Mouse (Mus musculus) heart, adult 18-20 months (tissue): Measurements from ENCODE around the gene Nup160. TPM values are rescaled to one million over a fixed set of nuclear protein-coding genes. Genes with fewer than 3 reads are reported as not detected.

Source experiments
- DNase-seq, 2 experiments: peaks; one replicate each; pipeline ENCODE4 v3.0.0; 2021 to 2022; ENCODE audit warnings: mixed read lengths in 1 of 2
- total RNA-seq, 2 experiments: library from RNA; stranded (reverse); gene quantifications; 2 replicates each; pipeline ENCODE4 v1.2.3; 2021

Gene Nup160
- total RNA-seq, 2 experiments from 2014 or later, result 13.1 to 18.0 TPM

DNA sequence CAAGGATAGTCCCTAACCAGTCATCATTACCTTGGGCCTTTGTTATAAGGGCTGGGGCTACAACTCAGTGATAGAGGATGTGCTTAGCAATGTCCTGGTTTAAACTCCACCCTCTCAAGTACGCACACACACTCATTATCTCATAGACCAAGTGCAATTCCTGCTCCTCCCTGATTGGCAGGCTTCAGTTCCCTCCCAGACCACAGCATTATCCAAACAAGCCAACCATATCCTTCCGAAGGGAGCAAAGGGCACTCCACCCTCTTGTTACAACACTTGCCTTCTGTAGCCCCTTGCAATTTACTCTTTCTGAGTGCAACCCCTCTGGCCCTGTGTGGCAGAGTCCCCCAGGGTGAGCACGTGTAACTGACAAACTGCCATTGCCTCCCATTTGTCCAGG lies 15.6 kb upstream of the Nup160 start:
- no peak for DNase-seq

DNA sequence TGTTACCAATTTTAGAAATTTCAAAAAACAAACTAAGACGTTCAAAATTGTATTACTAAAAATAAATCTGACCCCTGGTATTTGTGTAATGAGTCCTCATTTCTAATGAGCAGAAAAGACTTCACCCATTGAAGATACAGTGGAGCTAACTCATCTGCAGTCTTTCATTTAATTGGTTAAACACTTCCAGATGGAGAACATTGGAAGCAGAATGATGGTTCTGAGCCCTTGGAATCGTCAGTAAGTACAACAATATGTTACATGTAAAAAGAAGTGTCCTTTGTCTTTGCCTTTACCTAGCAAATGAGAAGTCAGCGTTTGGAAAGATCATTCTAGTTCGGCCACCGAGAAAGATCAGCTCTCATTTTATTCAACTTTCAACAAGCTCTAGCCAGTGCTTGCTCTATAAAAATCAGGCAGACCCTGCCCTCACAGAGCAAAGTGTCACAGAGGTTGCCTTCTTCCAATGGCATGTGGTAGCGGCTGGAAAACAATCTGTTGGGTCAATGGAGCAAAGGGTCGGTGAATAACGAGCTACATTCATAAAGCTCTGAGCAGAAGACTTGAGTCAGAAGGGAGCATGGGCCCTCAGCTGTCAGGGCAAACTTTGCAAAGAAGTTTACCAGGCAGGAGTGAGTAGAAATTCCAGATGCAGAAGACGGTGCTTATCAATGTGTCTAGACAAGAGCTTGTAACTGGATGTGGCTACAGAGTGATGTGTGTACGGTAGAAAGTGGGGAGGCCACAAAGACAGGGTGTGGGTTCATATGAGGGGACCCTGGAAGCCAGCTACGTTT lies 10.2 kb upstream of the Nup160 start:
- no peak for DNase-seq

DNA sequence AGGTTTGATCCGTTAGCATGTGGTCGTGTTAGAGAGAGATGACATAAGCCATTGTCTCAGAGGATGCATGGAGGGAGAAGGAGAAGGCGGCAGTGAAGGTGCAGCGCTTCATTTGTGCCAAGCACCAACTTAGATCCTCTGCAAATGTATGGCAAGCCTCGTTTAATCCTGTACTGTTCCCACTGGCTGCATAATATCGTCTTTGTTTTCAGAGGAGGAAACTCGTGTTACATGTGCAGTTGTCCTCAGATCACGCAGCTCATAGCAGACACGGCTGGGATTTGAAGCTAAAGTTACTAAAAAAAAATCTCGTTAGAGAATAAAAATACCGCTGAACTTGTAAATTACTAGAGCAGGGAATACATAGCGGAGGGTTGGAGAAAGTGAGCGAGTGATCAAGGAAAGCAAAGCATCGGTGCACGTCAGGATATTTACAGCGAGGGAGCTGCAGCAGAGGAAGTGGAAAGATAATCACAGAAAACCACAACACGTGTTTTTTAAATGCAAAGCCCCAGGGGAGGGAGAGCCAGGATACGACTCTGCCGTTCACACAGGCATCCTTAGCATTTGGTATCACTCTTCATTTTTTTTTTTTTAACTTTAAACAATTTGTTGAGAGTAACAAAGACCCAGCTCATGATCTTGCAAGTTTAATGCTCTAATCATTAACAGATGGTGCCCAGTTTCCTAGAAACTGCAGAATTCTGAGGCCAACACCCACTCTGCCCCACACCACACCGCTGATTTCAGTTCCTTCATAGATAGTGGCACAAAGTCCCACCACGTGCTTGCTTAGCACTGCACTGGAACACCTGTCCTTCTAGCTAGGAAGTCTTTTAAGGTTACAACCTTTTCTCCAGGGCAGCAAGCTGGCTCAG lies 9.4 kb upstream of the Nup160 start:
- DNase-seq, result peak in 1 of 2 experiments; percentile 26

DNA sequence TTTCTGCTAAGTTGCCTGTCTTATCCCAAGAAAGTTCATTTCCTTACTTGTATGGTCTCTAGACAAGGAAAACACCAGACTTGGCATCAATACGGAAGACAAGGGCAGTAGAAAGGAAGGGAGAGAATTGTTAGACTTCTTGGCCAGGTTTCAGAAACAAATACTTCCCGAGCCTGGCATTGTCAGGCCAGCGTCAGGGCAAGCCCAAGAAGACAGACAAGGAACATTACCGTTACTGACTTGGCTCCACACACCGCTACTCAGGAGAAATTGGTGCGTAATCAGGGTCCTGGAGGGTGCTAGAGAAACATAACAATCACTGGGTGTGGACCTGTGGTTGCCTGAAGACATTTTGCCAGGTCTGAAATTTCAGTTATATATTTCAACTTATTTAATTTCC lies 6.7 kb upstream of the Nup160 start:
- no peak for DNase-seq

DNA sequence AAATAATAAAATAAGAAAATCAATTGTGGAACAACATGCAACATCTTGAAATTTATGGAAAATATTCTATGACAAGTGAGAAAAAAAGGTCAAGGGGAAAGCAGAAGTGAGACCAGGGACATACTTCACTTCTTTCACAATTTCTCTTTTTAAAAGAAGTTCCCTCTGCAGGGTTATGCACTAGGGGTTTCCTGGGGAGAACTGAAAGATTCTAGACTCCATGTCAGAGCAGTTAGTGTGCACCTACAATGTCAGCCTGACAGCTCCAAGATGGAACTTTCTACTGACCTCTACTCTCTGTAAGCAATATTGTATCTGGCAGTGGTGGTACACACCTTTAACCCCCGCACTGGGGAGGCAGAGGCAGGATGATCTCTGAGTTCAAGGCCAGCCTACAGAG lies 3.7 kb upstream of the Nup160 start:
- peak in 1 of 2 experiments; percentile 15 for DNase-seq

DNA sequence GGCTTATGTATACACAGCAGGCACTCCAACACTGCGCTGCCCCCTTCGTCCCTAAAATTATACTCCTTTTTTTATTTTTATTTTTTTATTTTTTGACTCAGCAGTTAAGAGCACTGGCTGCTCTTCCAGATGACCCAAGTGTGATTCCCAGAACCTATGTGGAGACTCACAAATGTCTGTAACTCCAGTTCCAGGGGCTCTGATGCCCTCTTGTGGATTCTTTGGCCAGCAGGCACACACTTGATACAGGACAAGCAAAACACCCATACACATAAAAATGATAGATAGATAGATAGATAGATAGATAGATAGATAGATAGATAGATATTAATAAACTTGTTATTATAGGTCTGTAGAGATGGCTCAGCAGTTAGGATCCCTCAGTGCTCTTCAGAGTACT lies 2.5 kb upstream of the Nup160 start:
- DNase-seq, result no peak

DNA sequence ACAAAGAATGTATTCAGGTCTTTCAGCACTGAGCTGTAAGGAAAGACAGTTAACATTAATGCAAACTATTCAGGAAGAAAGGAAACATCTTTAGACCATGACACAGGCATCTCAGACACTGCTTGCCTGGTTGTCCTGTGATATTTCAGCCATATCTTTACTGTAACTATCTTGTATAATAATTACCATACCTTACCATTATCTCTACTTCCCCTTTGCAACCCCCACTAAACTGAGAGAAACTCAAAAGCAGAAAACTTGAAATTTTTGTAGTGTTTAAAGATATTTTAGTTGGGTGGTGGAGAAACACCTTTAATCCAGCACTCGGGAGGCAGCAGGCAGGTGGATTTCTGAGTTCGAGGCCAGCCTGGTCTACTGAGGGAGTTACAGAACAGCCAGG lies 1.5 kb upstream of the Nup160 start:
- DNase-seq, result no peak

DNA sequence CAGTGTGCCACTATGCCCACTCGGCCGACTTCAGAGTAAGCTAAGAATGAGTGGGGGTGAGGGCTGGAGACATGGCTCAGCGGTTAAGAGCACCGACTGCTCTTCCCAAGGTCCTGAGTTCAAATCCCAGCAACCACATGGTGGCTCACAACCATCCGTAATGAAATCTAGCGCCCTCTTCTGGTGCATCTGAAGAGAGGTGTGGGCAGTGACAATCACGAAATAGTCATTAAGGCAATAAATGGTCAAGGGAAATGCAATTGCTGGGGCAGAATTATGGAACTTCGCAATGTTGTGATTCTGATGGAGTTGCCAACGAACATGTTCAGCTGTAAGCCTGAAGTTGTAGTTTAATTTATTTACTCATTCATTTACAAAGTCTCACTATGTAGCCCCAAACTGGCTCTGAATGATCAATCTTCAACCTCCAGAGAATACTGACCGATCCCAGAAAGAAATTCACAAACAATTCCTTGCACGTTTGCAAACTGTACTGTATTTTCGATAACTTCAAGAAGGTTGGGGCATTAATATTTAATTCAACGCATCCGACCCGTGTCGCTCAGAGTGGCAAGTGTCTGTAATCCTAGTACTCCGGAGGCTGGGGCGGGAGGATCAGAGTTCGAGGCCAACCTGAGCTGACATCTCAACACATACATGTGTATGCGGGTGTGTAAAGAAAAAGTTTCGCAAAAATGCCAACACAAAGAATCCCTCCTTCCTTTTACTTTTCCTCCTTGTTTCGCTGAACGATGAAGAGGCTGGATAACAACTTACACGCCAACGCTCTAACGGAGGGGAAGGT lies 1.4 kb downstream of the Nup160 start:
- no peak for DNase-seq

DNA sequence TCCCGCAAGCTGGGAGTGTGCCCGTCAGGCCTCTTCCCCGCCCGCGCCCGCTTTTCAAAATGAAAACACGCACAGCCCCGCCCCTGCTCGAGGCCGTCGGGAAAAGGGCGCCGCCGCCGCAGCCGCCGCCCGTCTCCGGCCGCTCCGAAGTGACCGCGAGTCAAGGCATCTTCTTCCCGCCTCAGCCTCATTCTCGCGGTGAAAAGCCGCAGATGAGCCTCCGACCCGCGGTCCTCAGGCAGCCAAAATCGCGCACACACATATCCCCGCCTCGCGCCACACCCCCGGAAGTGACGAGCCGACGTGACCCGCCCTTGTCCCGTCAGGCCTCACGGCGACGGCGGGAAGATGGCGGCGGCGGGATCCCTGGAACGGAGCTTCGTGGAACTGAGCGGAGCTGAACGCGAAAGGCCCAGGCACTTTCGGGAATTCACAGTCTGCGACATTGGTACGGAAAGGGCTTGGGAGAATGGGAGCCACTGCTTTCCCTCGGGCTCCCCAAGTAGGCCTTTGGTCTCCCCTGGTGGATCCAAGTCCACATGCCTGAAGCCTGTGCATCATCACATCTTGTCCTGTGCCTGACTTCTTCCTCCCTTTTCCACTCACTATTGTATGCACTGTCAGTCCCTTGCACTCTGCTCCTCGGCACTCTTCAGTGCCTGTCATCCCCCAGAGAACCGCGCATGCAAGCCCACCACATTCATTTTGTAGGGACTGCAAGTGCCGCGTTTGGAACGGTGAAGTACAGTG lies 2.2 kb downstream of the Nup160 start:
- peak; percentile 94 to 98 for DNase-seq

DNA sequence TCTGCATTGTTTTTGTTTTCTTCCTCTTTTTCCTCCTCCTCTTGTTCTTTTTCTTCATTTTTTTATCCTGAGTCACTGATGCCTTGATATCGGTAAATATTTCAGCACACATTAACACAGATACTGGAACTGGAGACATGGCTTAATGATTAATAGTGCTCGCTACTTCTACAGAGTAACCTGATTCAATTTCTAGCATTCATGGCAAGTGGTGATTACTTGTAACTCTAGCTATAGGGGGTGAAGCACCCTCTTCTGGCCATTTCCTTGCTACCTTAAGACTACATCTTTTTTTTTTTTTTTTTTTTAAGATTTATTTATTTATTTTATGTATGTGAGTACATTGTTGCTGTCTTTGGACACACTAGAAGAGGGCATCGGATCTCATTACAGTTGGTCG lies 23.9 kb downstream of the Nup160 start:
- DNase-seq, result no peak

DNA sequence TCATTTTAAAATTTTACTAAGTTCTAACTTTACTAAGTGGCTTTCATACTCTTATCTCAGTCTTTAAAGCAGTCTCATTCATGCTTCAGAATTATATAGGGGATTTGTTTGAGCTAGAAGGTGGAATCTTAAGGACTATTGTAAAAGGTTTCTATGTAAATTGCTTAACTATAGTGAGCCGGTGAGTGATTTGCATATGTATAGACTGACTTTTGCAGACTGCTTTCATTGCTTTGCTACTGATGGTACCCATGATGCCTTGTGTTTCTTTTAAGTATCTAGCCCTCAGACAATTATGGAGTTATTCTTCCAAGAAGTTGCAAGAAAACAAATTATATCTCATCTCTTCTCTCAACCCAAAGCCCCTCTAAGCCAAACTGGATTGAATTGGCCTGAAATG lies 31.5 kb downstream of the Nup160 start:
- DNase-seq, result no peak

DNA sequence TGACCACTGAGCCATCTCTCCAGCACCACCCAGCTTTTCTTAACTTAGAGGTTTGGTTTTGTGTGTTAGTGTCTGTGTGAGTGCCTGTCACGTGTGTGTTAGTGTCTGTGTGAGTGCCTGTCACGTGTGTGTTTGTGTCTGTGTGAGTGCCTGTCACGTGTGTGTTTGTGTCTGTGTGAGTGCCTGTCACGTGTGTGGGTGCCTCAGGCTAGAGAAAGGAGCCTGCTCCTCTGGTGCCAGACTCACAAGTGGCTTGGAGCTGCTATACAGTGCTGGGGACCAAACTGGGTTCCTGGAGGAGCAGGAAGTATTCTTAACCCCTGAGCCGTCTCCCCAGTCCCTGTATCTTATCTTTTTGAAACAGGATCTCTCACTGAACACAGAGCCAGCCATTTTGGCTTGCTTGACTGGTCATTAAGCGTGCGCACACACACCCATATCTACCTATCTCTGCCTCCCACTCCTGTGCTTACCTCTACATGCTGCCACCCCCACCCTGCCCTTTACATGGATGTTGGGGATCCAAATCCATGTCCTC lies 38.6 kb downstream of the Nup160 start:
- no peak for DNase-seq

DNA sequence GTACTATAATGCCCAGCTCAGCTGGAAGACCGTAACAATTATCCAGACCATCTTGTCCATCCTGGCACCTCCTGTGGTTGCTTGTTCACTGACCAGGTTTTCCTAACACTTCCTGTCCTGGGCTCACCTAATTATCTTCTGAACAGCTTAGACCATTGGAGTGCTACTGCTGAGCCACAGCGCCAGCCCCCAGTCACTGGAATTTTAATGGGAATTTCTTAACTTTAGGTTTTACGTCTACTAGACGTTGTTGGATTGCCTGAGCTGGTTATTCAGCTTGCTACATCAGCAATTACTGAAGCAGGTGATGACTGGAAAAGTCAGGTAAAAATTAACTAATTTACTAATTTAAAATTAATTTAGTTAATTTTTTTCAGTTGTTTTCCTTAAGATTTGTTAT lies 40.4 kb downstream of the Nup160 start:
- DNase-seq, result no peak

DNA sequence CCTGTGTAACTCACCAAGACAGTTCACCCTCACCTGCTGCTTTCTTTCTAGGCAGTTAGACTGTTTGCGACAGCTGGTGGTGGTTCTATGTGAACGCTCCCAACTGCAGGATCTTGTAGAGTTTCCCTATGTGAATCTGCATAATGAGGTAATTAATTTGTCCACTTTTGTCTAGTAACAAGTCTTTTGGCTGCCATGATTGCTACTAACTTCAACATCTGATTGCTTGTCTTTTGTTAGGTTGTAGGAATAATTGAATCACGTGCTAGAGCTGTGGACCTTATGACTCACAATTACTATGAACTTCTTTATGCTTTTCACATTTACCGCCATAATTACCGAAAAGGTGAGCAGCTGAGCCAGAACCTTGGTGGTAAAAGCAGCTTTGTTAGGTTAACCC lies 40.9 kb downstream of the Nup160 start:
- DNase-seq, result no peak

DNA sequence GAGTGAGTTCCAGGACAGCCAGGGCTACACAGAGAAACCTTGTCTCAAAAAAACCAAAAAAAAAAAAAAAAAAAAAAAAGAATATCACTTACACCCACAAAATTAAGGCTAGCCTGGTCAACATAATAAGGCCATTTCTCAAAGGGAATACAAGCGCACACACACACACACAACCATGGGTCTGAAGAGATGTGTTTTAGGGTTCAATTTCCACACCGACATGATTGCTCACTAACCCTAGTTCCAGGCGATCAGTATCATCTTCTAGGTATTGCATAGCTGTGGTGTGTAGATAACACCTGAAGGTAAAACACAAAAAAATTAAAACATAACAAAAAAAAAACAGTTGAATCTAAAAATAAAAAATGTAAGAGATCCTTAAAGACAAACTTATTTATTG lies 49.8 kb downstream of the Nup160 start:
- no peak for DNase-seq

DNA sequence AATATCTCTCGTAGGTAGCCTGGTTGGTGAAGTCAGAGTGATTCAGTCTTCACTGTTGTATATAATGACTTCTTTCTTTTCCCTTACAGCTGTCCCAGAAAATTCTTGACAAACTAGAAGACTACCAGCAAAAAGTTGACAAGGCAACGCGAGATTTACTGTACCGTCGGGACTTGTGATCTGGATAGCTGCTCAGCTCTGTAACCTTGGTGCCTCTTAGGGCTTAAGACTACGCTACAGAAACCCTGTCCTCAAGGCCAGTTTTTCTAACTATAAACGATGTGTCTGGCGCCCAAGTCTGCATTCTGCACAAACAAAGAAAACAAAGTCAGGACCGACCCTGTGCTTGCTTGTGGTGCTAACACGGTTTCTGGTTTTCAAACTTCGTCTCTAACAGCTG lies 58.3 kb downstream of the Nup160 start:
- no peak for DNase-seq

DNA sequence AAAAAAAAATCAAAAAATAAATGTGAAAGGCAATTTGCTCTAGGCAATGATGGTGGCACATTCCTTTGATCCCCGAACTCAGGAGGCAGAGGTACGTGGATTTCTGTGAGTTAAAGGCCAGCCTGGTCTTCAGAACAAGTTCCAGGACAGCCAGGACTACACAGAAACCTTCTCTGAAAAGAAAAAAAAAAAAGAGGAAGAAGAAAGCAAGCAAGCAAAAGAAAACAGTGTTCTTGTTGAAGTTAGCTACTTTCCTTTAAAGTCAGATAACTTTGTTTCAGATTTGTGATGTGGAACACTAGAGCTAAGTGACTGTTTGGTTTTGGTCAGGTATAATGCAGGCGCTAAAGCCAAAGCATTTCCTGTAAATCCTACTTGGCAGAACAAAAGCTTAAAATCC lies 61.8 kb downstream of the Nup160 start:
- DNase-seq, result no peak

DNA sequence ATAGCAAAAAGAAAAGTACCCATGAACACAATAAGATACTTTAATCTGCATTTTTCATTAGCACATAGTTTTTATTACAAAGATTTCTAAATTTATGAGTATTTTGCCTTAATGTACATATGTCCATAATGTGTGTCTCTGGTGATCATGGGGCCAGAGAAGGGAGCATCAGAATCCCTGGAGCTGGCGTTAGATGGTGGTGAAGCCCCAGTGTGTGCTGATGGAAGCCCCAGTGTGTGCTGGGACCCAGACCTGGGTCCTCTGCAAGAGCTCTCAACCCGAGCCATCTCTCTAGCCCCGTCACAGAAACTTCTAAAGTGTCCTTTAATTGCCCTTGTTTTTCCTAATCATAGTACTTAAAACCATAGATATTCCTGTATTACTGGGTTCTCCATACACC lies 62.3 kb downstream of the Nup160 start:
- no peak for DNase-seq

DNA sequence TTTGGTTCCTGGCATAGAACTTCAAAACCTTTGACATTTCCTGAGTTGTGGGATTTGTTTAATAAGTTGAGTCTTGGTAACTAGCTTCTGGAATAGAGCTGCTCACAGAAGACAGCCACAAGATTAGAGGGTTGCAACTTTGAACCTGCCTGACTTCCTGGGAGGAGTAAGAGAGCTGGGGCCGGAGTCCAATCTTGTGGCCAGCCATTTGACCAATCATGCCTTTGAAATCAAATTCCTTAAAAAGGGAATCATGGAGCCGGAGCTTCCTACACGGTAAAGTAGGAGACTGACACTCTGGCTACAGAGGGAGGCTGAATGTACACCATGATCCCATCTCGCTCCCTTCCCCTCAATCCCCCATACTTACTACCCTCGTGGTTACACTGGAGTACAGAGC lies 62.9 kb downstream of the Nup160 start:
- DNase-seq, result no peak

DNA sequence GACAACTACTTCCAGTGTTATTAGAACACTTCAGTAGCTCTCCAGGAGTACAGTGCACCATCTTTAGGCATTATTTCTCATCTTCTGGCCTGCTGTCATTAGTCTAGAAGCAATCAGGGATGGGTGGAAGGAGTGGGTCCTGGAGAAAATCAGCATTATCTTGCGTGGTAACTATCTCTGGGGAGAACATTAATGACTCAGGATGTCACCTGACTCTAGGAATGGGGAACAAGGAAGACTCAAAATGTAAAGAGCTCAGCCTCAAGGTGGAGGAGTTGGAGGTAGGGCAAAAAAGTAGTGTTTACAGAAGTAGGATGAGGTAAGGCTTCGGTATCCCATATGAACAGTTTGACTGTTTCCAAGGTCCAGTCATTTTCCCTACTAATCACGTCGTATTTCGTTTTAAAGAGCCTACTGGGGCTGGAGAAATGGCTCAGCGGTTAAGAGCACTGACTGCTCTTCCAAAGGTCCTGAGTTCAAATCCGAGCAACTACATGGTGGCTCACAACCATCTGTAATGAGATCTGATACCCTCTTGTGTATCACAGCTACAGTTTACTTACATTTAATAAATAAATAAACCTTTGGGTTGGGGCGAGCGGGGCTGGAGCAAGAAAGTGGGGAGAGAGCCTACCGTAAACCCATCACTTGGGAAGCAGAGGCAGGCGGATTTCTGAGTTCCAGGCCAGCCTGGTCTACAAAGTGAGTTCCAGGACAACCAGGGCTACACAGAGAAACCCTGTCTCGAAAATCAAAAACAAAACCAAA lies 67.5 kb downstream of the Nup160 start:
- peak in 1 of 2 experiments; percentile 48 for DNase-seq
